In genomic region chr11:114321974-114322373, GRCm38 (mm10) we compare ENCODE assay signal across 12 mouse cellular contexts.
"Had no signal": no experiment of that assay in that cellular context is flagged by ENCODE, and none has a peak within 500 bp of the region (broad histone marks: within the 10 kb centered on the region; RNA-seq: fewer than 3 reads in every experiment).

No protein-coding gene starts in this region.

- H3K27ac ChIP-seq: left cerebral cortex, adult 2 months; limb, embryonic 10.5 days; liver, embryonic 15.5 days; stomach, embryonic 15.5 days had no signal

- H3K9me3 ChIP-seq: limb, embryonic 10.5 days; liver, embryonic 15.5 days; midbrain, embryonic 13.5 days; stomach, embryonic 15.5 days had no signal

- H3K4me2 ChIP-seq: liver, embryonic 11.5 days; liver, embryonic 15.5 days; midbrain, embryonic 13.5 days; stomach, embryonic 15.5 days had no signal

- H3K4me1 ChIP-seq: liver, embryonic 15.5 days; midbrain, embryonic 13.5 days; stomach, embryonic 15.5 days had no signal

- H3K4me3 ChIP-seq: left cerebral cortex, adult 2 months; limb, embryonic 10.5 days; liver, embryonic 15.5 days; midbrain, embryonic 13.5 days; stomach, embryonic 15.5 days had no signal

- H3K9ac ChIP-seq: liver, embryonic 15.5 days; midbrain, embryonic 13.5 days; stomach, embryonic 15.5 days had no signal

- H3K27me3 ChIP-seq: liver, embryonic 15.5 days; midbrain, embryonic 13.5 days; stomach, embryonic 15.5 days had no signal

- H3K36me3 ChIP-seq: limb, embryonic 10.5 days; liver, embryonic 15.5 days; midbrain, embryonic 13.5 days; stomach, embryonic 15.5 days had no signal

- ATAC-seq: lung, postnatal 0 days; midbrain, embryonic 13.5 days had no signal

- DNase-seq: kidney, postnatal 10 days; kidney, postnatal 4 days; lung, adult 2 months; lung, postnatal 36 days; right cerebral cortex, postnatal 14 days had no signal
